Mouse (Mus musculus): Measurements from ENCODE around the gene Mlst8.

GRCm38 (mm10) chr17:24524734-24525133 lies 45.9 kb upstream of the Mlst8 start:
- TF ChIP-seq CTCF (IDR thresholded peaks at IDR 0.05; ENCODE audit: low read depth) (no peak), EP300 (IDR thresholded peaks at IDR 0.05; ENCODE audit: low read depth) (no peak)

Measured in liver, postnatal 0 days (tissue).